Mouse (Mus musculus): ENCODE data around the gene Hoxd11. TPM values are rescaled to one million over a fixed set of nuclear protein-coding genes. Genes with fewer than 3 reads are reported as not detected.

Gene Hoxd11
- polyA plus RNA-seq, 1 experiment from 2014 or later = not detected

- H3K4me1 ChIP-seq = peaks cover 6% of the 10 kb centered on the region
- H3K9me3 ChIP-seq = no peaks in the 10 kb centered on the region
- H3K4me2 ChIP-seq = no peak overlapping the region
- 4% methylated on average over 19 of the region's 19 CpGs for WGBS
- no peaks in the 10 kb centered on the region for H3K36me3 ChIP-seq (replicated peaks)
- H3K4me3 ChIP-seq = no peak overlapping the region
- H3K27me3 ChIP-seq (replicated peaks) = peaks cover 96% of the 10 kb centered on the region
- ATAC-seq (replicated peaks) = no peak
- H3K9ac ChIP-seq = no peak overlapping the region
- no peak overlapping the region for H3K27ac ChIP-seq
Measured at GRCm38 (mm10) chr2:74713239-74714150, 34.1 kb downstream of the Hoxd11 start.

DNA sequence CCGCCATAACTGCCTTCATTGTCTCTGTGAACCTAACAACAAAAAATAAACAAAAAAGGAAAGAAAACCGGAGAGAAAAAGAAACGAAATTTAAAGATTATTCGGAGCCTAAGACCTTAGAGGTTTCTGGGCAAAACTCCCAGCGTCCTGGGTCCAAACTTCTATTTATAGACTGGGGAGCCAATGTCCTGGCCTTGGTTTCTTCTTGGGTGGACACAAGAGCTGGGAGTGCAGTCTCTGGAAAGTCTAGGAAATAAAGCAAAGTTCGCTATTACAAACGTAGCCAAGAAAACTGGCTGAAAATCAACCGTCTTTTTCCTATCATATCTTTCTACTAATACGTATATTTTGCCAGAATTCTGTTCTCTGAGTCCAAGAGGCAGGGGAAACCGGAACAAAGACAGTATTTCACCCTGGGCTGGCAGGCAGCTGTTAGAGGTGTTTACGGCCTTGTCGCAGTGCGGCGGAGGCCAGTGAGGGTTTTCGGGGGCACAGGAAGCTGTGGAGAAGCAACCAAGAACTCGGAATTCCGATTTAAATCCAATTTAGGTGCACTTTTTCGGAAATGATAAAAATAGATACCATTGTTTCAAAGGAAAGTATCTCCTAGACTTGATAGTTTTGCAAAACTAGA, 34.9 kb downstream of the Hoxd11 start:
- Histone ChIP-seq H3K4me3 (no peak overlapping the region), H3K9me3 (no peaks in the 10 kb centered on the region), H3K4me1 (peaks cover 6% of the 10 kb centered on the region), H3K4me2 (no peak overlapping the region), H3K9ac (no peak overlapping the region), H3K36me3 (replicated peaks) (no peaks in the 10 kb centered on the region), H3K27ac (no peak overlapping the region), H3K27me3 (replicated peaks) (peaks cover 96% of the 10 kb centered on the region)
- 2% methylated on average over 18 of the region's 18 CpGs for WGBS
- no peak for ATAC-seq (replicated peaks)

- Histone ChIP-seq H3K4me3 (no peak overlapping the region), H3K4me1 (peaks cover 6% of the 10 kb centered on the region), H3K9ac (no peak overlapping the region), H3K4me2 (no peak overlapping the region), H3K27ac (no peak overlapping the region), H3K27me3 (replicated peaks) (peaks cover 96% of the 10 kb centered on the region), H3K9me3 (no peaks in the 10 kb centered on the region), H3K36me3 (replicated peaks) (no peaks in the 10 kb centered on the region)
- under 1% methylated on average over 14 of the region's 14 CpGs for WGBS
- no peak for ATAC-seq (replicated peaks)
Measured at GRCm38 (mm10) chr2:74714881-74715280, 35.5 kb downstream of the Hoxd11 start.

DNA sequence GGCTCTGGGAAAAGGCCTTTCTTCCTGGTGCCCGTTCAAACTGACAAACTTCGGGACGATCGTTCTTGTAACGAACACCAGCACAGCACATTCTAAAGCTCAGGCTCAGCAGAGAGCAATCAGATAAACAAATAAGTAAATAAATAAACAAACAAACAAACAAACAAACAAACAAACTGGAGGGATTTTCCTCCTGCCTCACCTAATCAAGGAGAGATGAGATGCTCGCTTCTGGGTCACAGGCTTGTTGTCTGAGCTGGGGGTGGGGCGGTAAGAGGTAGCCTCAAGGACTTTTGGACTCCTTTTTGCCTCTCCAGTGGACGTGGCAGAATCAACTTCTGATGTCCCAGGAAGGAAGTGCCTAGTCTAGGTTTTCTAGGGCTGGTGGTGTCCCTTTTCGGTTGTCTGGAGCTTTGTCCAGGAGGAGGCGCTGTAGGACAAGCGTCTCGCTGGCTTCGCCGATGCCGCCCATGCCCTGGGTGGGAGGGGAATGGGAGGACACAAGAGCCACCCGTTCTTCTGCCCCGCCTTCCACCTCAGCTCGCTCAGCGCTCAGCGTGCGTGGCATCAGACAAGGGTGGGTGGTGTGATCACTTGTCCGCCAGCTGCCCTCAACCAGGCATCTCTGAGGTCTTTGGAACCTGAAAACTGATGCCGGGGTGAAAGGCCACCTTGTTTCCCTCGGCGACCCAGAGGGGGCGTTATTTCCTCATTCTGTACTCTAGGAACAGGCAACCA, 36.3 kb downstream of the Hoxd11 start:
- H3K9ac ChIP-seq = no peak overlapping the region
- H3K4me3 ChIP-seq = no peak overlapping the region

GRCm38 (mm10) chr2:74720384-74720783, 41.0 kb downstream of the Hoxd11 start:
- H3K4me1 ChIP-seq = no peaks in the 10 kb centered on the region
- no peaks in the 10 kb centered on the region for H3K36me3 ChIP-seq (replicated peaks)
- 6% methylated on average over 2 of the region's 2 CpGs for WGBS
- peaks cover 99% of the 10 kb centered on the region for H3K27me3 ChIP-seq (replicated peaks)
- H3K27ac ChIP-seq = no peak overlapping the region
- H3K9ac ChIP-seq = no peak overlapping the region
- H3K4me2 ChIP-seq = no peak overlapping the region
- no peak overlapping the region for H3K4me3 ChIP-seq
- ATAC-seq (replicated peaks) = no peak
- no peaks in the 10 kb centered on the region for H3K9me3 ChIP-seq

More for the DNA sequence above, 36.3 kb downstream of the Hoxd11 start:
- Histone ChIP-seq H3K4me1 (peaks cover 6% of the 10 kb centered on the region), H3K27ac (no peak overlapping the region), H3K9me3 (no peaks in the 10 kb centered on the region), H3K36me3 (replicated peaks) (no peaks in the 10 kb centered on the region), H3K27me3 (replicated peaks) (peaks cover 96% of the 10 kb centered on the region), H3K4me2 (peak overlapping the region; percentile 39)
- WGBS = 2% methylated on average over 26 of the region's 26 CpGs
- ATAC-seq (replicated peaks) = no peak; the same call in 1 of the 2 replicates

DNA sequence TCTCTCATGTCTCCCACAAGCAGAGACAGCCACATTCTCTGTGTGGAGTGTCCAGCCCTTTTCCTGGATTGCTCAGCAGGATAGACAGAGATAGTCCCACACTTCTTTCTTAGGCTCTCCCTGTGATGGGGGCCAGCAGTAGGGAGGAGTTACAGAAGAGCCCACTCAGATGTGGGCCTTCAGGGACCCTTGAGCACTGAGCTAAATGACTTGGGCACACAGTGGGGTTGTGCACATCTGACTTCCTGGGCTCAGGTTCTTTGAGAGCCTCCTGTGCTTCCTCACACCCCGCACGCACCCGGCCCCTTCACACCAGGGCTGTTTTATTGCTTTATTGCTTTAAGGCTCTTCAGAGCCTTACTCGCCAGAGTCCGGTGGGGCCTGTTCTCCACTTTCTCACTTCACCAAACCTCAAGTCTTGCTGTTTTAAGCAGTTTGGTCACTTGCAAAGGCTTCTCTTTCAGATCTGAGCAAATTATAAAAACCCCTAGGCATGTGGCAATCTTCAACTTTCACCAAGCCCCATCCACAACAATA, 41.7 kb downstream of the Hoxd11 start:
- no peaks in the 10 kb centered on the region for H3K9me3 ChIP-seq
- no peaks in the 10 kb centered on the region for H3K4me1 ChIP-seq
- 2% methylated on average over 5 of the region's 5 CpGs for WGBS
- H3K9ac ChIP-seq = no peak overlapping the region
- H3K36me3 ChIP-seq (replicated peaks) = no peaks in the 10 kb centered on the region
- no peak overlapping the region for H3K4me2 ChIP-seq
- H3K4me3 ChIP-seq = no peak overlapping the region
- ATAC-seq (replicated peaks) = no peak
- H3K27ac ChIP-seq = no peak overlapping the region
- H3K27me3 ChIP-seq (replicated peaks) = peaks cover 99% of the 10 kb centered on the region

GRCm38 (mm10) chr2:74721882-74722281, 42.5 kb downstream of the Hoxd11 start:
- no peaks in the 10 kb centered on the region for H3K36me3 ChIP-seq (replicated peaks)
- 0 out of 2 replicates have a peak, but pooled peaks cover 2% of the 10 kb centered on the region for H3K4me1 ChIP-seq
- no peak overlapping the region for H3K4me3 ChIP-seq
- no peaks in the 10 kb centered on the region for H3K9me3 ChIP-seq
- no peak for ATAC-seq (replicated peaks)
- no peak overlapping the region for H3K4me2 ChIP-seq
- peaks cover 99% of the 10 kb centered on the region for H3K27me3 ChIP-seq (replicated peaks)
- H3K27ac ChIP-seq = no peak overlapping the region
- 5% methylated on average over 6 of the region's 6 CpGs for WGBS
- H3K9ac ChIP-seq = no peak overlapping the region

GRCm38 (mm10) chr2:74722949-74723348, 43.6 kb downstream of the Hoxd11 start:
- ATAC-seq (replicated peaks) = no peak
- Histone ChIP-seq H3K4me3 (no peak overlapping the region), H3K36me3 (replicated peaks) (no peaks in the 10 kb centered on the region), H3K9ac (no peak overlapping the region), H3K4me1 (0 out of 2 replicates have a peak, but pooled peaks cover 3% of the 10 kb centered on the region), H3K9me3 (no peaks in the 10 kb centered on the region), H3K4me2 (no peak overlapping the region), H3K27me3 (replicated peaks) (peaks cover 99% of the 10 kb centered on the region), H3K27ac (no peak overlapping the region)
- WGBS = 4% methylated on average over 8 of the region's 8 CpGs

DNA sequence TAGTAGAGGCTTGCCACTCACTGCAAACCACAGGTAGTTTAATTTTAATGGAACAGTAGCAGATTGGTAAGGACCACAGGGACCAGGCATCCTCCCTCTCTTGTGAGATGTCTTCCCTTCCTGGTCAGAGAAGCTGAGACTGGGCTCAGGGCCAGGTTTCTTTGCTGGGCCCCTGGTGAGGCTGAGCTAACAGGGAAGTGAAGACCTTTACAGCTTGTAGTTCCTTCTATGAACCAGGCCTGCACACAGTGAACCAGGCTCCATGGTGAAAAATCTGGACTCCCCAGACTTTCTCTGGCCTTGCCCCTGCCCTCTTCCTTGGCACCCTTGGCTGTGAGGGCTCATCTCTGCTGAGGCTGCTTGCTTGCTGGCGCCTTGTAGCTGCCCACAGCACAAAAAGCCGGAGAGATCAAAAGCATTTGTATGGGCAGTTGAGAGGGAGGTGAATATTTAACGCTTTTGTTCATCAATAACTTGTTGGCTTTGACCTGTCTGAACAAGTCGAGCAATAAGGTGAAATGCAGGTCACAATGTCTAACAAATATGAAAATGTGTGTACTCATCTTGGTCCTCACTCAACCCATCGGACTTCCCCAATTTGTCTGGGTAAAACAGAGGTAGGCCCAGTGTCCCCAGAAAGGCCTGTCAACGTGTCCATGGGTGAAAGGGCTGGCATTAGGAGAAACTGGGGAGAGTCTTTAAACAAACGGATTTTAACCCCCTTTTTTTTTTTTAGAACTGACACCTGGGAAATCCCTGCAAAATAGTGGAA, 45.1 kb downstream of the Hoxd11 start:
- Histone ChIP-seq H3K36me3 (replicated peaks) (no peaks in the 10 kb centered on the region), H3K4me1 (0 out of 2 replicates have a peak, but pooled peaks cover 3% of the 10 kb centered on the region), H3K9ac (no peak overlapping the region), H3K4me3 (no peak overlapping the region), H3K27me3 (replicated peaks) (peaks cover 99% of the 10 kb centered on the region), H3K27ac (no peak overlapping the region), H3K4me2 (no peak overlapping the region), H3K9me3 (no peaks in the 10 kb centered on the region)
- ATAC-seq (replicated peaks) = no peak
- WGBS = 7% methylated on average over 7 of the region's 7 CpGs

DNA sequence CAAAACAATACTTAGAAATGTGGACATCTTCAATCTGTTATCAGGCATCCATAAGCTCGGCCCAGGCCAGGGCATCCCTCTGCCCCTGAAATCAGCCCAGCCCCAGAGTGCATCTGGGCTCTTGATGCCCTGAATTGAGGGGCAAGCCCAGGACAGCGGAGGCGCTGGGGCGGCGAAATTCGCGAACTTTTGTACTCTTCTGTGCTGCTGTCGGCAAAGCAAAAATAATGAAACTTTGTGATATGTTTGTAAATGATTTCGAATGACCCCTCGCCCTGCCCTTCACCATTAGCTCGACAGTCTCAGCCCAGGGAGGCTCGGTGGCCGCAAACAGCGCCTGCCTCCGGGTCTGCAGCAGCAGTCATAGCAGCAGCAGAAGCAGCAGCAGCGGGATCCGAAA, 45.8 kb downstream of the Hoxd11 start:
- Histone ChIP-seq H3K36me3 (replicated peaks) (no peaks in the 10 kb centered on the region), H3K4me2 (no peak overlapping the region), H3K27me3 (replicated peaks) (peaks cover 97% of the 10 kb centered on the region), H3K27ac (no peak overlapping the region), H3K4me3 (no peak overlapping the region), H3K4me1 (0 out of 2 replicates have a peak, but pooled peaks cover 3% of the 10 kb centered on the region), H3K9me3 (no peaks in the 10 kb centered on the region), H3K9ac (no peak overlapping the region)
- 2% methylated on average over 17 of the region's 17 CpGs for WGBS
- ATAC-seq (replicated peaks) = no peak

DNA sequence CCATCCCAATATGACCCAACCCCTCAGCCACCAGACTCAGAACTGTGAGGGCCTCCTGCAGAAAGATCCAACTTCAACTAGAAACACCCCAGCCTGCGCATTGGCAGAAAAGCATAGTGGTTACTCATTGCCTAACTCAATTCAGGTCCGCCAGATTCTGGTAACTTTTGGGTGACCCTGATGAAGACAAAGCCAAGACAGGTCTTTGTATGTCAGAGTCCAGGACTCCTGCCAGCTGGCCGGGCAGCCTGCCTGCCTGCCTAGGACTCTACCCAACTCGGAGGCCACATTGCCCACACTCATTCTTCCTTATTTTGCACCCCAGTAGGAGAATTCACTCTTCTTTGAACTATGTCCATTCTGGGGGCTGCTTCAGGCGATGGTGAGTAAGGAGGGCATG, 47.2 kb downstream of the Hoxd11 start, which contains the start of gene Gm28230:
Gene Gm28230 (plus strand): TSS at position 178 of the 400 bp plus-strand sequence.
- no peak within 1 kb of the TSS for H3K27ac ChIP-seq
- no peak for ATAC-seq (replicated peaks)
- no peaks in the 10 kb centered on the region for H3K36me3 ChIP-seq (replicated peaks)
- 0 out of 2 replicates have a peak, but pooled peaks cover 3% of the 10 kb centered on the region for H3K4me1 ChIP-seq
- 3% methylated on average over 5 of the region's 5 CpGs for WGBS
- no peaks in the 10 kb centered on the region for H3K9me3 ChIP-seq
- peak within 1 kb of the TSS; percentile 6; the same call in 1 of the 2 replicates for H3K4me2 ChIP-seq
- H3K4me3 ChIP-seq = no peak within 1 kb of the TSS
- no peak within 1 kb of the TSS for H3K9ac ChIP-seq
- peaks cover 96% of the 10 kb centered on the region for H3K27me3 ChIP-seq (replicated peaks)
